Mouse (Mus musculus) kidney, adult 9 months (tissue): ENCODE results near the gene Ap1g1.

Experiments
- DNase-seq: peaks from one replicate; pipeline ENCODE4 v3.0.0; 2022

Gene Ap1g1

DNA sequence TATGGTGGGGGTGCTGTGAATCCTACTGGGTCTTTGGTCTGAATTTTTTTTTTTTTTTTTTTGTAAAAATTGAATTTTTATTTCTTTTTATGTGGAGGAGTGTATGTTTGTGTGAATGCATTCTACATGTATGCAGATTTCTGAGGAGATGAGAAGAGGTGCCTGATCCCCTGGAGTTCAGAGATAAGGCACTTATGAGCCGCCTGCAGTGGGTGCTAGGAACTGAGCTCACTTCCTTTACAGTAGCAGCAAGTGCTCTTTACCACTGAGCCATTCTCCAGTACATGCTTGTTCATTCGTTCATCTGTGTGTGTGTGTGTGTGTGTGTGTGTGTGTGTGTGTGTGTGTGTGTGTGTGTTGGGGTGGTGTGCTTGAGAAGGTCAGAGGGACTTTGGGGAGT lies 12.6 kb downstream of the Ap1g1 start:
- no peak for DNase-seq

DNA sequence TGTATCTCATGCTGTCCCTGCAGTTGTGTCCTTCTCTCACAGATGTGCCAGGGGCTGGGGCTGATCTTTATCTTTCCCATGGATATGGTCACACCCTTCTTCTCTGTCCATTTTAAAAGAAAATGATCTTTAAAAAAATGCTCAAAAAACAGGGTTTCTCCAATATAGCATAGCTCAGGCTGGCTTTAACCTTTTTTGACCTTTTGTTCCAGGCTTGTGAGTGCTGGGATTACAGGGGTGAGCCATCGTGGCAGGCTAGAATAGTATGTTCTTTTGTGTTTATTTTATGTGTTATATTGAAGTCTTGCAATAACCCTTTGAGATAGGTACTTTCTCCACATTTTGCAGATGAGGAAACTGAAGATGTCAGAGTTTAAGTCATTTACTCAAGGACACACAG lies 16.8 kb downstream of the Ap1g1 start:
- no peak for DNase-seq

DNA sequence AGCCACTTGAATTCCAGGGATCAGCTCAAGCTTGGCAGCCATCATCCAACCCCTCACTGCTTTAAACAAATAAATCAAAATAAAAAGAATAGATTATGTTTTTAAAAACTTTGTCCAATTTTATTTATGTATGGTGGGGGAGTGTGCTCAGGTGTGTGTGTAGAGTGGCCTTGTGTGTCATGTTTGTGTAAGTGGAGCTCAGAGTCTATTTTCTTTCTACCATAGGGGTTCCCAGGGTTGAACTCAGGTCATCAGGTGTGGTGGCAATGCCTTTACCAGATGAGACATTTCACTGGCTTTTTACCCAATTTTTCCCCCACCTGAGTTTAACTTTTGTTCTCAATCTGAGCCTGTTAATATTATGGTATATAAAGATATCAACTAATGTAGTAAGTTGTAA lies 20.4 kb downstream of the Ap1g1 start:
- DNase-seq, result no peak

DNA sequence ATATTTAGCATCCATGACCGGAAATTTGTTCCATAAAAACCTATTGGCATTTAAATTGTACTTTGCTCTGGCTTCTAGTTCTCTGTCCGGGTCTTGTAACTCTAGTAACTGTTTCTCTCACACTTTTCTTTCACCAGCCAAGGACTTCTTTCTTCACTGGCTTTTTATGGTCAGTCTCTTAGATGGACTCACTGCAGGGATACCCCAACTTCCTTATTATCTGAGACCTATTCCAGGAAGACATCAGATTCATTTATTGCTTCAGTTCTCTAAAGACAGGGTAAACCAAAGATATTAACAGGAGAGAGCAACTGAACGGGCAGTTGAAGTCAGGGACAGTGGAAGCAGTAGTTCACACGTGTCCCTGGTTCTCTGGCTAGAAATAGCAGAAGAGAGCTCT lies 20.9 kb downstream of the Ap1g1 start:
- DNase-seq, result no peak

DNA sequence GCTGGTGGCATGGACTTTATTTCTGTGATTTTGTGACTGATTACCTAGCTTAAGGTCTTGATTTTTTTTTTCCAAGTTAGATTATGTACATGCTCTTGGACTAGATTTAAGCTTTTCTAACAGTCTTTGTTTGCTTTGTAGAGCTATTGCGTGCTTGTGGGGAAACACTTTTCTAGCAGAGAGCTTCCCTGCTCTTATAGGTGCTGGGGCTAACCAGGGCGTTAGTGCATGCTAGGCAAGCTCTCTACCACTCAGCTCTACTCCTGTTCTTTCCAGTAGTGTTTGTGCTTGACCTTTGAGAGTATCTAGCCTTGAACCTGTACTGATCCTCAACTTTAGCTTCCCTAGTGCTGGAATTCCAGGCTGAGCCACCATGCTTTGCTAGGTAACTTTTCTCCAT lies 22.0 kb downstream of the Ap1g1 start:
- DNase-seq, result peak; percentile 43

DNA sequence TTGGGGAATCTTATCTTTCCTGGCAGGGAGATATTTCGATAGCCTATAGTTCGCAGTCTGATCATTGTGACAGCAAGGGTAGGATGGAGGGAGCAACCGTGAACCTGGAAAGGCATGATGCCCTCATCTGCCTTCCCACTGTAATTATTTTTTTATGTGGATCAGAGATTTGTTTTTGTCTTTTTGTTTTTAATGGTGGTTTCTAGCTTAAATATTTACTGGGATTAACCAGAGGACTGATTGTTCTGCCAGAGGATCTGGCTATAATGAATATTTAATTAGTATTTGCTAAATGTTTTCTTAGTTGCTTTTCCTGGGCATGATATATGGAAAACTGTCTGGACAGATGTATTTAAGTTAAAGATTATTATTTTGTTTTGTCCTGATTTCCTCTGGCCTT lies 24.9 kb downstream of the Ap1g1 start:
- peak; percentile 72 for DNase-seq

DNA sequence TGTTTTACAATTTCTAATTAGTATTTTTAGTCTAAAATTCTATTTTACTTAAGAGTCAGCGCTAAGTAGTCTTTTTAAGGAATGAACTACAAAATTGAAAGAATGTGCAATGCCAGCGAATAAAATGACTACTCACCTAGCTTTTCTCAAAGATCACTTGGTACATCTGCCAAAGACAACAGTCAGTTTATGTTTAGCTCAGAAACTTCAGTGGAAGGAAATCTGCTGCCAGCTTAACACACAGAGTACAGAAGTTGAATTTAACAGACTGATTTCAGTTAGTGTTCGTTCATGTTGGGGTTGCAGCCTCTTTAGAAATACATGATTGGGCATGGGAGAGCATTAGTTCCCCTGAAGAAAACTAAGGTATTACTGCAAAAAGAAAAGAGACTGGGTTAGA lies 25.4 kb downstream of the Ap1g1 start:
- peak; percentile 81 for DNase-seq

DNA sequence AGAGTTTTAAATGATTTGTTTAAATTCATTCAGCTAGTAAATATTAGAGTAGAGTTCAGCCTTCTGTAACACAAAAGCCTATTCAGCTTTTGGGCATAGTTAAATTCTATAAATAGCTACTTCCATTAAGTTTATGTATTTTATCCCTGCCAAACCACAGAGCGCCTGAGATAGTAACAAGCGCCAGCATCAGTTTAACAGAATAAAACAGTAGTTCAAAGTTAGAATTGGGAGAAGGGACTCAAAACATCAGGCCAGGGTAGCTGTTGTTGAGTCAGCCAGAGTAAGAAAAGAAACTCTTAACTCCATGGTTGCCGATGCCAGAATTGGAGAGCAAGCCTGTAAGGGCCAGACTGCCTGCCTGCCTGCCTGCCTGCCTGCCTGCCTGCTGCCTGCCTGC lies 28.2 kb downstream of the Ap1g1 start:
- DNase-seq, result no peak

DNA sequence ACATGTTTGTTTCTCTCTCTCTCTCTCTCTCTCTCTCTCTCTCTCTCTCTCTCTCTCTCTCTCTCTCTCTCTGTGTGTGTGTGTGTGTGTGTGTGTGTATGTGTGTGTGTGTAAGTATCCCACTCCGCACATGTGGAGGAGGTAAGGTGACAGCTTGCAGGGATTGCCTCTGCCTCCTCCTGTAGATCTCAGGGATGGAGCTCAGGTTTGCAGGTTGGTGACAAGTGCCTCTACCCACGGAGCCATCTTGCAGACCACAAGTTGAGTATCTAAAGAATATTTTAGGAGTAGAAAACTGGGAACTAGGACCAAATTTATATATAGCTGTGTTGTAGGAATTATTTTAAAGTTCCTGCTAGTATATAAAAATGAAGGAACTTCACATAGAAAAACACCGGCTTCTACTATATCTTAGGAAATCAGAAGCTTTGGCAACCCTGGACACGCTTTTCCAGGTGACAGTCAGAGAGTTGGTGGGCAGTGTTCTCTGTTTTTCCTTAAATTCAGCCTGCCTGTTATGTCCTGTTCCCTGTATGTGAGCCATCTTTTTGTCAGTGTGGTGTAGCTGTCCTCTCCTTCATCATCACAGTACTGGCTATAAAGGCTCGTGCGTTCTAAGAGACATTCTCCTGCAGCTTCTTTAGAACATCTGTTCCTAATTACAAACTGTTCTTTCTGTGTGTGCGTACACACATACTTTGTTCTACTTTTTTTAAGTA lies 29.2 kb downstream of the Ap1g1 start:
- no peak for DNase-seq

DNA sequence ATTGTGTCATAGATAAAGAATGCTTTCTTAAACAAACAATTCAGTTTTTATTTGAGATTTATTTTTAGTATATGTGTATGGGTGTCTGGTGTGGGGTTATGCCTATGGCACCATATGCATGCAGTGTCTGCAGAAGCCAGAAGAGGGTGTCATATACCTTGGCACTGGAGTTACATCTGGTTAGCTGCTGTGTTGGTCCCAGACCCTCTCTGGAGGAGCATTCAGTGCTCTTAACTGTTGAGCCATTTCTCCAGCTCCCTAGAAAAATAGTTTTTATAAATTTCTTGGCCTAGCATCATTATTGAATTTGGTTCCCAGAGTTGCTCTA lies 29.7 kb downstream of the Ap1g1 start:
- no peak for DNase-seq

DNA sequence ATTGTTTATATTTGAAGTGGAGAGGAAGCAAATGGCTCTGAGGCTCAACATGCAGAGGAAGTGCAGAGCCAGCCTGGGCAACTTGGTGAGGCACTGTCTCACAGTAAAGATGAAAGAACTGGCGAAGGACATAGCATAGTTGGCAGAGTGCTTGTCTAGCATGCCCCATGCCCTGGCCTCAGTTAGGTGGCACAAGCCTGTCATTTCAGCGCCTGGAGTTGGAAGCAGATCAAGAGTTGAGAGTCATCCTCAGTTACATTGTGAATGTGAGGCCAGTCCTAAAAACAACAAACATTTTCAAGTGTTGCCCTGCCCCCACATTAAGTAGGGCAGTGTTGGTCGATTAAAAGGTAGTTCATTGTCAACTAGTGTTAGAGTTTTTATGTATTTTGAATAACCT lies 32.1 kb downstream of the Ap1g1 start:
- no peak for DNase-seq

DNA sequence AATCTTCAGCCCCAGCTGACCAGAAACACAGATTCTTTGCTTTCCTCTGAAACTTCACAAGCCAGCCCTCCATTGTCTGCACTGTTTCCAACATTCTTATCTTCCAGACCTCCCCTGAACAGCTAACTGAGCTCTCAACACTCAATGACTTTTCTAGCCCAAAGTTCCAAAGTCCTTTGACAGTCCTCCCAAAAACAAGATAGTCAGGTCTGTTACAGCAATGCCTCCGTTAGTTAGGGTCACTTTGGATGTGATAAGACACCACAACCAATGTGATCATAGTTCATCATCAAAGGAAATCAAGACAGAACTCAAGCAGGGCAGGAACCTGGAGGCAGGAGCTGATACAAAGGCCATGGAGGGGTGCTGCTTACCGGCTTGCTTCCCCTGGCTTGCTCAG lies 36.9 kb downstream of the Ap1g1 start:
- no peak for DNase-seq

DNA sequence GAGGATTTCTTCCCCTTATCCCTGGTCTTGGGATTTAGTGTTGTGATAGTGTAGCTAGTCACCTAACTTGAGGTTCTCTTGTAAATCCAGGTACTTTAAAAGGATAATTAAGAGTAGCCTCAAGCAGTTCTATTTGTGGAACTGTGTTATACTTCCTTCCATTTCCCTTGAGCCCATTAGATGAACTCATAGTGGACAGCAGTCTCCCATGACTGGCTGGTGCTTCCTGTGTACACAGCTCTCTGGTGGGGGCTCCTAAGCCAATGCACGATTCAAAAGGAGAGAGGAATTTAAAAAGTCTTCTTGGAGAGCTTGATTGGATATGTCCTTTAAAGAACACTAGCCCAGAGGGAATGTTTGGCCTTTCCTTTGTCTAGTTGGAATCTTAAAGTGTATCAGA lies 39.6 kb downstream of the Ap1g1 start:
- DNase-seq, result no peak

DNA sequence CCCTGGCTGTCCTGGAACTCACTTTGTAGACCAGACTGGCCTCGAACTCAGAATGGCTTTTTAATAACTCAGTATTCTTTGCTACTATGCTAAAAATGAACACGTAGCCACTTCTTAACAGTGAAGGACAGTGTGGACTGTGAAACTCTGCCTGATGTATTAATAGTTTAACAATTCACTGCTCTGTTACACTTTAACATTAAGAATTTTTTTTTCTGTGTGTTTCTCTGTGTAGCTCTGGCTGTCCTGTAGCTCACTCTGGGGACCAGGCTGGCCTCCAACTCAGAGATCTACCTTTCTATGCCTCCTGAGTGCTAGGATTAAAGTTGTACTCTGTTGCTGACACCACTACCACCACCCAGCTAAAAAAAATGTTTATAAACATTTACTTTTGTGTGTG lies 45.2 kb downstream of the Ap1g1 start:
- peak; percentile 80 for DNase-seq

DNA sequence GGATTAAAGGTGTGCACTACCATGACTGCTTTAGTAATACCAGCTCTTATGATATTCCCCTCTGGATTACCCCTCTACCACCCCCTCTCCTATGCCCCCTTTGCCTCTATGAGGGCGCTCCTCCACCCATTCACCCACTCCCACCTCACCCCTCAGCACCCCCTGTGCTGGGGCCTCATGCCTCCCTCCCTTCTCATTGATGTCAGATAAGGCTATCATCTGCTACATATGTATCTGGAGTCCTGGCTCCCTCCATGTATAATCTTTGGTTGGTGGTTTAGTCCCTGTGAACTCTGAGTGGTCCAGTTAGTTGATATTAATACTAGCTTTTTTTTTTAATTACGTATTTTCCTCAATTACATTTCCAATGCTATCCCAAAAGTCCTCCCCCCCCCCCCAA lies 61.5 kb downstream of the Ap1g1 start:
- no peak for DNase-seq

DNA sequence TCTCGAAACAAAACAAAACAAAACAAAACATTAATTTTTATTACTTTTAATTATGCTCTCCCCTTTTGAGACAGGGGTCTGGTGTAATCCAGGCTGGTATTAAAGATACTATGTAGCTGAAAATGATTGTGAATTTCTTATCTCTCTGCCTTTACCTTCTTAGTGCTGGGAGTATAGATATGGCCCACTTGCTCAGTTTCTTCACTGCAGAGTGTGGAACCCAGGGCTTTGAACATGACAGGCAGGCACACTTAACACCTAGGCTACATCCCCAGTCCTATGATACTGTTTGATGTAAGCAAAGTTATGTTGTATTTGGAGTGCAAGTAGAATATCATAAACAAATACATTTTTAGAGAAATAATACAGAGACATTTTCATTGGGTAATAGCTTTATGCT lies 64.1 kb downstream of the Ap1g1 start:
- no peak for DNase-seq

DNA sequence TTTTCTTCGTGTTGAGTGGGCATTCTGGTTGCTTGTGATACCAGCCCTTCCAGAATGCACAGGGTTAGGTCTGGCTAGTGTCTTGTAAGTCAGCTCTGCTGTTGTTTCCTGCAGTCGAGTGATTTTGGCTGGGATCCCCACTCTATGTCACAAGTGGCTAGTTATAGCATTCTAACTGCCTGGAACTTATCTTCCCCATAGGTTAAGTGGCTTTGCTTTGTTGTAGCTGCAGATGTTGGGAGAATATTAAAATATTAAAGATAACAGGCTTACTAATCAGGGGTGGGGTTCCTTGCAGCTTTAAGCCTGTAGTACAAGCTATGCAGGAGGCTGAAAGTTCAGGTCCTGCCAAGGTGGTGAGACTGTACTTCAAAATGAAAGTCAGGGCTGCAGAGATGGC lies 69.5 kb downstream of the Ap1g1 start:
- DNase-seq, result no peak

DNA sequence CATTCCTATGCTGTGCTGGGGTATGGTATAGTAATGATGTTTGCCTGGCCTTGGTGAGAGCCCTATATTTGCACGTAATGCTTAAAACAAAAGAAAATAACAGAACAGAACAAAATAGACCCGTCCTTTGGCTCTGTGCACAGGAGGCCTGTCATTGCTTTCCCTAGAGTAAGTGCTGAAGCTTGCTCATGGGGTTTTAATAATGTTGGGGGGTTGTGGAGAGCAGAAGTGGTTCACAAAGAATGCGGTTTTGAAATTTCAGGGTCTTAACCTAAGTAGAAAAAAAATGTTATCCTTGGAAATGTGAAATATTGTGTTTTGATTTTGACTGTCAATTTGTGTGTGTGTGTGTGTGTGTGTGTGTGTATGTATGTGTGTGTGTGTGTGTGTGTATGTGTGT lies 70.6 kb downstream of the Ap1g1 start:
- no peak for DNase-seq

DNA sequence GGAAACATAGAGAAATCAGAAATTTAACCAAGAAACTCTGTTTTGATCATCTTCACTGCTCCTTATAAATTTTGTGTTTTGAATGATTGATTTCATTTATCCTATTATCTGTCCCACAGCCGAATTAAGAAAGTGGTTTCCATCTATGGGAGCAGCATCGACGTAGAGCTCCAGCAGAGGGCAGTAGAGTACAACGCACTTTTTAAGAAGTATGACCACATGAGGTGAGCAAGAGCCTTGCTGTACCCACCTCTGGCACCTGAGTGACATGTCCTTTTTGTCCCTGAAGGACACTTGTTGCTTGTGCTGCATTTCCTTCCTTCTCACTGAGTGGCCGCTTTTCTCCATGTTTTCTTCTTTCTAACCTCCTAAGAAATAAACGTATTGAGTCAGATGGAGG lies 75.1 kb downstream of the Ap1g1 start:
- DNase-seq, result peak; percentile 81

DNA sequence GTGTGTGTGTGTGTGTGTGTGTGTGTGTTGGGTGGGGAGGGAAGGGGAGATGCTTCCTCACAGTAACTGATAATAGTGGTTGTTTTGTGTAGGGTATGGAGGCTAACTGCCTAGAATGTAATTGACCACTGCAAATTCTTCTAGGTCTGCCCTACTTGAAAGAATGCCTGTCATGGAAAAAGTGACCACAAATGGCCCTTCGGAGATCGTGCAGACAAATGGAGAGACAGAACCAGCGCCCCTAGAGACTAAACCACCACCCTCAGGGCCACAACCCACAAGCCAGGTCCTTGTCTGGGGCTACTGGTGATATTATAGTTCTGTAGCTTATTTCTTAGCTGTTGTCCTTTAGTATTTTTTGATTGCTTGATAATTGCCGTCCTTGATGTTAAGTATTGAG lies 76.2 kb downstream of the Ap1g1 start:
- no peak for DNase-seq

DNA sequence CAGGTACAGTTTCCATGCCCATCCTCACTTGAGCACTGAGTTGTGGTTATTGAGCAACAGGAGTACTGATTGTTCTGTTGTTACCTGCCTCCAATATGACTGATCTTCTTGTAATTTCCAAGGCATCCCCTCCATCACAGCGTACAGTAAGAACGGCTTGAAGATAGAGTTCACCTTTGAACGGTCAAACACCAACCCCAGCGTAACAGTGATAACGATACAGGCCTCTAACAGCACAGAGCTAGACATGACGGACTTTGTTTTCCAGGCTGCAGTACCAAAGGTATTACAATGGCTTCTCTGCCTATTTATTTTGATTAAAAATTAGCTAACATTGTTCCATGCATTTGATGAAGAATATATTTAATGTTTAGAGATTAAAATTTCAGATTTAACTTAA lies 77.1 kb downstream of the Ap1g1 start:
- no peak for DNase-seq

DNA sequence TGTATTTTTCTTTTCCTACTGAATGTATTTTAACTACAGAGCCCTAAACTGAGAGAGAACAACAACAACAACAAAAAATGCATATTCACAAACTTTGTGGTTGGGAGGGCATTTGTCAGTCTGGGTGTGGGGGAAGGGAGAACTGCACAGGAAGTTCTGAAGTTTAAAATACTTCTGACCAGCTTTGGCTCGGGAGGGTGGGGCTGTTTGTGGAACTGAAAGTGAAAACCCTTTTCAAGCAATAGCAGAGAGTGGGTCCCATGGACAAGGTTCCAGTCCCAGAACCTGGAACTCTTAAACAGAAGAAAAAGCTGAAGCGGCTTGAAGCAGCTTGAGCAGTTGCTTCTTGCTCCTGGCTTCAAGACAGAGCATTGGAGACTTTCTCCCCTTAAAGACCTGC lies 85.0 kb downstream of the Ap1g1 start:
- DNase-seq, result peak; percentile 67

DNA sequence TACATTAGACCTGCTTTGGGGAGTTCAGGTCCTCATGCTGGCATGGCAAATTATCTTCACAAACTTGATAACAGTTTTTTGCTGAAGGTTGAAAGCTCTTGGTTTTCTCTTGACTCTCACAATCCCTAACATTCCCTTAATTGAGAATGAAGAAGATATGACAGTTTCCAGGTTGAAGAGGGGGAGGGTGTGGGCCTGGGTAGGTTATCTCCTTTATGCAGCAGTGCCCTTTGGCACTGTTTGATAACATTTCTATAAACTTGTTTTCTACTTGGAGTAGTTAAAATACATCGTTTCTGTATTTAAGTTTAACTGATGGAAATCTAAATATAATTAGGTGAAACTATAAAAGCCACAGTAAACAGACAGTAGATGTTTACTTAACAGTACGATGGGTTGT lies 86.4 kb downstream of the Ap1g1 start:
- DNase-seq, result no peak

DNA sequence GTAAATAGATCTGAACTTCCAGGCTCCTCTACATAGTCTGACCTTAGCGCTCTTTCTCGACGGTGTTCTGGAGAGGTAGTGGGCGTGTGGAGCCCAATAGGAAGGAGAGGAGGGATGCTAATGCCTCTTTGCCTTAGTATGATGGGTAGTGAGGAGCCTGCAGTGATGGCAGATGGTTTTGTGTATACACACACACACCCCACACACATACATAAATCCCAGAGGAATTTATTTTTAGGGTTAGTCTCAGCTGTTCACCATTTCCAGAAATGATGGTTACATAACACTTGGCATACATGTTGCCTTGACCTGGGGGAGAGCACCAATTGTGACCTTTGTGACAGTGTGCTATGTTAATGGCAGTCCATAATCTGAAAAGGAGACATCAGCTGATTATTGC lies 87.2 kb downstream of the Ap1g1 start:
- peak; percentile 38 for DNase-seq

DNA sequence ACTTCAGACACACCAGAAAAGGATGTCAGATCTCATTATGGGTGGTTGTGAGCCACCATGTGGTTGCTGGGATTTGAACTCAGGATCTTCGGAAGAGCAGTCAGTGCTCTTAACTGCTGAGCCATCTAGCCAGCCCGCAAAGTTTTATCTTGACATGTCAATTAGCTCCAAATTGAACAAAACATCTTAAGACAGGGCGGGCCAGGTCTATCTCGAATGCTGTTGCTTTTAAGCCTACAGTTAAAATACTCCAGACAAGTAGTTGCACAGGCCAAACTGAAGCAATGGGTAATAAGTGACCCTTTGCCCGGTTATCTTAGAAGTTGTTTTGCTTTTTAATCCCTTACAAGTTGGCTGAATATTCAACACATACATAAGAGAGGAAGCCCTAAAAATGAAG lies 88.3 kb downstream of the Ap1g1 start:
- no peak for DNase-seq
